Mouse (Mus musculus) heart, embryonic 12.5 days (tissue): ENCODE results near the gene Tubgcp2. TPM values are rescaled to one million over a fixed set of nuclear protein-coding genes. Genes with fewer than 3 reads are reported as not detected.

Source experiments
- microRNA counts: library from miRNA; unstranded; fragments of <30 nt; microRNA quantifications from one replicate; lab custom pipeline; 2017
- microRNA-seq: library from miRNA; unstranded; fragments of <30 nt; microRNA quantifications from one replicate; pipeline ENCODE4, GENCODE M21; 2017
- polyA plus RNA-seq: library from polyadenylated mRNA; unstranded; fragments of >200 nt; fragmentation: Nextera tagmentation; extraction: Ambion mirVana; gene quantifications from 2 replicates; pipeline ENCODE4 v1.2.1, GENCODE M21; 2016

Tubgcp2 gene
- polyA plus RNA-seq, 1 experiment from 2014 or later: 41.4 TPM

MicroRNAs within 50 kb of the gene (microRNA counts, 519-probe panel; counts per million panel counts)
- microRNA mmu-miR-202-3p (lab: Ali Mortazavi, UCI): not detected
- microRNA mmu-miR-202-5p (lab: Ali Mortazavi, UCI): not detected

Small RNA genes within 50 kb of the gene (microRNA-seq; reads per million reads assigned to microRNA genes)
- not detected for gene Mir202
- gene Mir7062: 0.94 reads per million
- not detected for gene mmu-mir-7686

Other genes starting within 250 kb of the Tubgcp2 start
- 0.05 and 0.18 TPM in 2 replicates for gene Adgra1, start 202.5 kb downstream of the Tubgcp2 start, polyA plus RNA-seq
- 0.06 TPM in 1 of 2 replicates, not detected in the other for gene Kndc1, start 142.0 kb downstream of the Tubgcp2 start, polyA plus RNA-seq
- gene Utf1, start 92.9 kb downstream of the Tubgcp2 start, polyA plus RNA-seq: not detected in 2 replicates
- gene 6430531B16Rik, start 57.9 kb downstream of the Tubgcp2 start, polyA plus RNA-seq: 0.27 and 0.33 TPM in 2 replicates
- gene Adam8, start 44.1 kb downstream of the Tubgcp2 start, polyA plus RNA-seq: 0.61 and 1.0 TPM in 2 replicates
- gene Zfp511, start 278 bp downstream of the Tubgcp2 start, polyA plus RNA-seq: 30.9 and 37.1 TPM in 2 replicates
- not detected in 2 replicates for gene Msx3, start 12.4 kb upstream of the Tubgcp2 start, polyA plus RNA-seq
- 0.36 and 0.59 TPM in 2 replicates for gene Caly, start 45.9 kb upstream of the Tubgcp2 start, polyA plus RNA-seq
- gene Prap1, start 56.7 kb upstream of the Tubgcp2 start, polyA plus RNA-seq: 0.44 TPM in 1 of 2 replicates, not detected in the other
- 75.4 and 83.0 TPM in 2 replicates for gene Fuom, start 65.8 kb upstream of the Tubgcp2 start, polyA plus RNA-seq
- gene Paox, start 79.1 kb upstream of the Tubgcp2 start, polyA plus RNA-seq: 14.5 and 16.3 TPM in 2 replicates
- gene Echs1, start 79.8 kb upstream of the Tubgcp2 start, polyA plus RNA-seq: 174 and 176 TPM in 2 replicates
- gene Mtg1, start 100.9 kb upstream of the Tubgcp2 start, polyA plus RNA-seq: 28.3 and 28.9 TPM in 2 replicates
- 0.08 TPM in 1 of 2 replicates, not detected in the other for gene Sprn, start 118.2 kb upstream of the Tubgcp2 start, polyA plus RNA-seq
- not detected in 2 replicates for gene Olfr522, start 128.1 kb upstream of the Tubgcp2 start, polyA plus RNA-seq
- gene Olfr523, start 136.5 kb upstream of the Tubgcp2 start, polyA plus RNA-seq: not detected in 2 replicates
- not detected in 2 replicates for gene Olfr524, start 169.3 kb upstream of the Tubgcp2 start, polyA plus RNA-seq
- gene Cd163l1, start 181.6 kb upstream of the Tubgcp2 start, polyA plus RNA-seq: not detected in 2 replicates
- gene 5830411N06Rik, start 210.6 kb upstream of the Tubgcp2 start, polyA plus RNA-seq: not detected in 2 replicates